Mouse (Mus musculus): ENCODE results near the gene Grk4. TPM values are rescaled to one million over a fixed set of nuclear protein-coding genes. Genes with fewer than 3 reads are reported as not detected.
"Not testable (repeated sequence)": the region's sequence is repeated elsewhere in the genome, so short reads cannot be mapped to it uniquely, and the experiment has no call there.

The Grk4 gene
- polyA plus RNA-seq, 1 experiment from 2014 or later: 2.8 TPM

DNA sequence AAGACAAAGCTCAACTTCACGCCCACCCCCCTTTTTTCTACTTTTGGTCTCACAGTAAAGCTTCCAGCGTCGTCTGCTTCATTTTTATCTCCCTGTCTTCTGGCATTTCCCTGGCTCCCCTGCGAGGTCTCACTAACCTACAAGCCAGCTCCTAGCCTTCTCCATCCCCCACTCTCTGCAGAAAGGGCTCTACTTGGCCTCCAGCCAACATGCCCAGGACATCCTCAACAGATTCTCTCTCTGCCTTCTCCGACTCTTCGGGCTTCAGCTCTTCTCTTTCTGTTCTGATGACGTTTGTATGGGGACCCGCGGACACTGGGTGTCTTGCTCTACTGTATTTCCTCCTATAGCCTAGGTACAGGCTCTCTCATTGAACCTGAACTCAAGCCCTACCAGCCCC is 5.3 kb upstream of the Grk4 start:
- Histone ChIP-seq H3K36me3 (peaks cover 67% of the 10 kb centered on the region), H3K27ac (no peak overlapping the region)

DNA sequence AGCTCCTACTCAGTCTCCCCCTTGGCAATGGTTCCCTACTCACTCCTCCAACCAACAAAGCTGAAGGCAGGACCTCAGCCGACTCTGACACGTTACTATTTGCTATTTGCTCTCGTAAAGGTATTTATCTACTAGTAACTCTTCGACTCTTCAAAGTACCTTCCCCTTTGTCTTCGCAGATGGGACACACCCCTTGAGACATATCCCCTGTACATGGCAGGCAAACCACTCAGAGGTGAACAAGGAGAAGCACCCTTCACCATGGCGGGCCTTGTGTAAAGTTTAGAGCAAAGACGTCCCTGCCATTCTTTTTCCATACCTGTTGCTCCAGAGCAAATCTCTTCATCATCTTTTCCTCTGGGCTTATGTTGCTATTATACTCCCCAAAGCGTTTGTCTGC is 2.6 kb upstream of the Grk4 start:
- no peak overlapping the region for H3K4me3 ChIP-seq
- no peak for ATAC-seq (ENCODE audit: low FRiP score)
- H3K36me3 ChIP-seq: peaks cover 40% of the 10 kb centered on the region
- H3K27ac ChIP-seq: no peak overlapping the region
- H3K4me1 ChIP-seq: peaks cover 12% of the 10 kb centered on the region
- no peak overlapping the region for H3K4me2 ChIP-seq (replicated peaks)
- 91% methylated on average over 8 of the region's 8 CpGs for WGBS
- no peaks in the 10 kb centered on the region for H3K9me3 ChIP-seq (replicated peaks)
- H3K9ac ChIP-seq: no peak overlapping the region
- H3K27me3 ChIP-seq: no peaks in the 10 kb centered on the region

More for the DNA sequence above, 5.3 kb upstream of the Grk4 start:
- no peak for ATAC-seq (ENCODE audit: low FRiP score)
- 91% methylated on average over 9 of the region's 9 CpGs for WGBS
- H3K4me1 ChIP-seq: peaks cover 9% of the 10 kb centered on the region
- no peak overlapping the region for H3K4me2 ChIP-seq (replicated peaks)
- no peak overlapping the region for H3K4me3 ChIP-seq
- H3K27me3 ChIP-seq: no peaks in the 10 kb centered on the region
- H3K9ac ChIP-seq: no peak overlapping the region
- no peaks in the 10 kb centered on the region for H3K9me3 ChIP-seq (replicated peaks)

DNA sequence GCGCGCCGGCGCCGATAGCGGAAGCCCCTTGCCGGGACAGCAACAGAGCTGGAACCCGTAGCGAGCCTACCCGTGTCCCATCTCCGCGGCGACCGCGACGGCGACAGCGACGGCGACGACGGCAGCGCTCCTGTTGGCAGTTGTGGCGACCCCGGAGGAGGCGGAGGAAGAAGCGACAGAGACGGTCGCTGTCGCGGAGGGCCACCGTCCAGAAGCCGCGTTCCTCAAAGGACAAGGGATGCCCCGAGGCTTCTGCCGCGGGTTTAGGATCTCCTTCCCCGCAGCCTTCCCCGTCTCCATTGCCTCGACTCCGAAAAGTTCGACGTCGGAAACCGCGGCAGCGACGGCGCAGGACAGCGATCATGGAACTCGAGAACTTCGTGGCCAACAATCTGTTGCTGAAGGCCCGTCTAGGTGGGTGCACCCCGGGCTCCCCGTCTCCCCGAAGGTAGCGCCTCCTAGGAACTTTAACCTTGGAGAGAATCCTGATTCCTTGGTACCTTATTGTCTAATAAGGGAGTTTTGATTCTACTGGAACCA is 482 bp downstream of the Grk4 start:
- peaks cover 10% of the 10 kb centered on the region for H3K36me3 ChIP-seq
- peak overlapping the region; percentile 55 for H3K9ac ChIP-seq
- peak overlapping the region; percentile 75 for H3K27ac ChIP-seq
- peak overlapping the region; percentile 67 for H3K4me3 ChIP-seq
- peak; percentile 11 for ATAC-seq (ENCODE audit: low FRiP score)
- peaks cover 12% of the 10 kb centered on the region for H3K4me1 ChIP-seq
- under 1% methylated on average over 57 of the region's 57 CpGs for WGBS
- no peaks in the 10 kb centered on the region for H3K9me3 ChIP-seq (replicated peaks)
- peak overlapping the region; percentile 52 for H3K4me2 ChIP-seq (replicated peaks)
- H3K27me3 ChIP-seq: no peaks in the 10 kb centered on the region

DNA sequence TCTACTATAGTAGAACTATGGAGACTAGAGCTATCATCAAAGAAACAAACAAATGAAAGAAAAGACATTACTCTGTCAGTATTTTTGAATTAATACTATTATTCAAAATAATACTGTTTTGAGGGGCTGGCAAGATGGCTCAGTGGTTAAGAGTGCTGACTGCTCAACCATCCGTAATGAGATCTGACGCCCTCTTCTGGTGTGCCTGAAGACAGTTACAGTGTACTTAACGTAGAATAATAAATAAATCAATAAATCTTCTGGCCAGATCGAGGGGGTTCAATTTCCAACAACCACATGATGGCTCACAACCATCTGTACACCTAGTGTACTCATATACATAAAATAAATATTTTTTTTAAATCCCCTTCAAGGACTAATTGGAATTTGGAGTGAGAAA is 1.7 kb downstream of the Grk4 start:
- no peak for ATAC-seq (ENCODE audit: low FRiP score)
- Histone ChIP-seq H3K9me3 (replicated peaks) (no peaks in the 10 kb centered on the region), H3K4me3 (no peak overlapping the region), H3K27me3 (no peaks in the 10 kb centered on the region), H3K4me2 (replicated peaks) (no peak overlapping the region), H3K27ac (no peak overlapping the region), H3K36me3 (no peaks in the 10 kb centered on the region), H3K9ac (no peak overlapping the region), H3K4me1 (peaks cover 12% of the 10 kb centered on the region)
- 81% methylated on average over 4 of the region's 4 CpGs for WGBS

DNA sequence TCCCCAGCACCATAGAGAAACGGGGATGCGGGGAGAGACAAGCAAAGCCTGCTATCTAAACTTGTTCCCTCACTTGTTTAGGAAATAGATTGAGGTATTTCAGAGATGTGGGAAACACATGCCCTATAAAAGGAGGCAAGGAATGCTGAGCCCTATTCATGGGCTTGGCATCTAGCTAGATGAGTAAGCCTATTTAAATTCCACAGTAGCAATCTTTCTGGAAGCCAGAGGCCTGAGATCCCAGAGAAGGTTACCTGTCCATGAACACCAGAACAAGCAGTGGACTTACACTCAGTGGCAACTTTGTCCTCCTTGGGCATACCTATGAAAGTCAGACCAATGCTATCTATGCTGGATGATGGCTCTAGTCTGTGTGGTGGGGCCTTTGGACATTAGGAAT is 3.1 kb downstream of the Grk4 start:
- Histone ChIP-seq H3K9ac (no peak overlapping the region), H3K4me3 (no peak overlapping the region), H3K4me1 (peaks cover 12% of the 10 kb centered on the region), H3K27me3 (no peaks in the 10 kb centered on the region), H3K36me3 (no peaks in the 10 kb centered on the region), H3K4me2 (replicated peaks) (no peak overlapping the region), H3K27ac (no peak overlapping the region), H3K9me3 (replicated peaks) (no peaks in the 10 kb centered on the region)
- 96% methylated on average over 2 of the region's 2 CpGs for WGBS
- no peak for ATAC-seq (ENCODE audit: low FRiP score)

DNA sequence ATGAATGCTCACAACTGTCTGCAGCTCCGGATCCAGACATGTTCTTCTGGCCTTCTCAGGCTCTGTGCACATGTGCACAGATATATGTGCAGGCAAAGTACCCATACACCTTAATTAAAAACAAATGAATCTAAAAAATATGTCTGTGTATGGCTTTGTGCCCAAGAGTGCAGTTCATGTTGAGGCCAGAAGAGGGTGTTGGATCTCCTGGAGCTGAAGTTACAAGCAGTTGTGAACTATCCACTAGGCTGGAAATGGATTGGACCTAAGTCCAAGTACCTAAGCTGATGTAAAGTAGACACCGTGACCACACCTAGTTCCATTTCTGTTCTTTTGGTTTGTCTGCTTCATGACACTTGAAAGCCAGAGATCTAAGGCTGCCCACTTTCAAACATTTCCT is 9.3 kb downstream of the Grk4 start:
- WGBS: 80% methylated on average over 2 of the region's 2 CpGs
- Histone ChIP-seq H3K4me1 (no peaks in the 10 kb centered on the region), H3K9me3 (replicated peaks) (no peaks in the 10 kb centered on the region), H3K4me3 (no peak overlapping the region), H3K27ac (no peak overlapping the region), H3K36me3 (no peaks in the 10 kb centered on the region), H3K27me3 (no peaks in the 10 kb centered on the region), H3K9ac (no peak overlapping the region), H3K4me2 (replicated peaks) (no peak overlapping the region)
- no peak for ATAC-seq (ENCODE audit: low FRiP score)

DNA sequence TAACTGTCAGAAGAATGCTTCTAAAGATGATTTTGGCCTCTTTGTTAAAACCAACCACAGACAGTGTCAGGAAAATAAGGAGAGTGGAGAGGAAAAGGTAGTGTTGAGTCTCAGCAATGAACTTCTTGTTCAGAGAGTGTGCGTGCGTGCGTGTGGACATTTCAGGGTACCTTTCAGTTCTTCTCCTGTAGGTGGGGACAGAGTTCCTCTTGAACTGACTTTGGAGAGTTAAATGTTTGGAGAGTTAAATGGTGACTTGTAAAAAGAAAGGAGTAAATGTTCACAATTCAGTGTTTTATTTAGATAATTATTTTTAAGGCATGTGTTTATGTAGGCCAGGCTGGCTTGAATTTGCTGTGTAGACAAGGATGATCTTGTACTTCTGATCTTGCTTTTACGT is 10.1 kb downstream of the Grk4 start:
- no peak for ATAC-seq (ENCODE audit: low FRiP score)

DNA sequence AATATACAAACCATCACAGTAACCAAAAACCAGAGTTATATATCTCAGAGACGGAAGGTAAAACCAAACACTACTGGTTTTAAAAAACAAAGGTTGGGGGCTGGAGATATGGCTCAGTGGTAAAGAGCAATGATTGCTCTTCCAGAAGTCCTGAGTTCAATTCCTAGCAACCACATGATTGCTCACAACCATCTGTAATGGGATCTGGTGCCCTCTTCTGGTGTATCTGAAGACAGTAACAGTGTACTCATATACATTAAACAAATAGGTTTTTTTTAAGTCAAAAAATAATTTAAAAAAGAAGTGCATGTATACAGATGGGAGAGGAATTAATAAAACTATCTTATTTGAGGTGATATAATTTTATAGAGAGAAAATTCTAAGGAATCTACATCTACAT is 29.7 kb downstream of the Grk4 start:
- no peak overlapping the region for H3K4me3 ChIP-seq
- H3K36me3 ChIP-seq: no peaks in the 10 kb centered on the region
- H3K27me3 ChIP-seq: no peaks in the 10 kb centered on the region
- no peak overlapping the region for H3K27ac ChIP-seq
- ATAC-seq (ENCODE audit: low FRiP score): no peak
- no peaks in the 10 kb centered on the region for H3K4me1 ChIP-seq
- H3K4me2 ChIP-seq (replicated peaks): no peak overlapping the region
- no peak overlapping the region for H3K9ac ChIP-seq
- 84% methylated on average over 1 of the region's 1 CpGs for WGBS
- H3K9me3 ChIP-seq (replicated peaks): no peaks in the 10 kb centered on the region

More for the DNA sequence above, 10.1 kb downstream of the Grk4 start:
- no peak overlapping the region for H3K4me2 ChIP-seq (replicated peaks)
- no peak overlapping the region for H3K4me3 ChIP-seq
- no peaks in the 10 kb centered on the region for H3K36me3 ChIP-seq
- no peaks in the 10 kb centered on the region for H3K9me3 ChIP-seq (replicated peaks)
- no peaks in the 10 kb centered on the region for H3K4me1 ChIP-seq
- no peak overlapping the region for H3K9ac ChIP-seq
- 80% methylated on average over 4 of the region's 4 CpGs for WGBS
- no peaks in the 10 kb centered on the region for H3K27me3 ChIP-seq
- no peak overlapping the region for H3K27ac ChIP-seq

DNA sequence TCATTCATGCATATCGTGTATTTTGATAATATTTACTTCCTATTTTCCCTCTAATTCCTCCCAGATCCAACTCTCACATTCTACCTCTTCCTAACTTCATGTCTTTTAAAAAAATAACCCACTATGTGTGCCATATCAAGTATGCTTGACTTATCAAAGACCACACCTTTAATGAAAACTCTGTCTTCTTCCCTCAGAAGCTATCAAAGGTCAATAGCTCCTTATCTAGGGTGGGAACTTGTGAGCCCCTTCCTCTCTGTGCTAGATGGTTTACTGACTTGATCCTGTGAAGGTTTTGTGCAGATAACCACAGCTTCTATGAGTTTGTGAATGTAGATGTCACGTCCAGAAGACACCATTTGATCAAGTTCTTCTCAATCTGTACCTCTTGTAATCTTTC is 32.6 kb downstream of the Grk4 start:
- H3K36me3 ChIP-seq: no peaks in the 10 kb centered on the region
- 71% methylated on average over 2 of the region's 2 CpGs for whole genome bisulfite sequencing
- no peak for ATAC-seq (ENCODE audit: low FRiP score)

DNA sequence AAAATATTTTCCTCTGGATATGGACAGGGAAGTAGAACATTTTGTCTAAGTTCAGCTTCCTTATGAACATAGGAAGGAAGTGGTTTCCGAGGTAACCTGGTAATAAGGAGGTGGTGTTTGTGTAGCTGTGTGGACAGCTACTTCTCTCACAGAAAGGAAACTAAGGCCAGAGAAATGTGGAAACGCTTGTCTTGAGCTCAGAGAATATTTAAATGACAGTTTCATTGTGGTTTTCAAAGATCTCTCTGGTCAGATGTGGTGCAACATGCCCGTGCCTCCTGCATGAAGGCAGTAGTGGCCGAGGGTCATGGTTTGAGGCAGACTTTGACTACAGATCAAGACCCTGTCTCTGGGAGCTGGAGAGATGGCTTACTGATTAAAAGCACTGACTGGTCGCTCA is 35.3 kb downstream of the Grk4 start:
- no peak overlapping the region for H3K27ac ChIP-seq
- WGBS: 78% methylated on average over 5 of the region's 5 CpGs
- H3K4me2 ChIP-seq (replicated peaks): no peak overlapping the region
- no peaks in the 10 kb centered on the region for H3K27me3 ChIP-seq
- no peaks in the 10 kb centered on the region for H3K36me3 ChIP-seq
- H3K9ac ChIP-seq: no peak overlapping the region
- ATAC-seq (ENCODE audit: low FRiP score): no peak
- H3K4me3 ChIP-seq: no peak overlapping the region
- no peaks in the 10 kb centered on the region for H3K9me3 ChIP-seq (replicated peaks)
- H3K4me1 ChIP-seq: no peaks in the 10 kb centered on the region

More for the DNA sequence above, 32.6 kb downstream of the Grk4 start:
- no peak overlapping the region for H3K27ac ChIP-seq
- no peak overlapping the region for H3K9ac ChIP-seq
- no peaks in the 10 kb centered on the region for H3K4me1 ChIP-seq
- no peak overlapping the region for H3K4me2 ChIP-seq (replicated peaks)
- H3K9me3 ChIP-seq (replicated peaks): no peaks in the 10 kb centered on the region
- no peak overlapping the region for H3K4me3 ChIP-seq
- no peaks in the 10 kb centered on the region for H3K27me3 ChIP-seq

DNA sequence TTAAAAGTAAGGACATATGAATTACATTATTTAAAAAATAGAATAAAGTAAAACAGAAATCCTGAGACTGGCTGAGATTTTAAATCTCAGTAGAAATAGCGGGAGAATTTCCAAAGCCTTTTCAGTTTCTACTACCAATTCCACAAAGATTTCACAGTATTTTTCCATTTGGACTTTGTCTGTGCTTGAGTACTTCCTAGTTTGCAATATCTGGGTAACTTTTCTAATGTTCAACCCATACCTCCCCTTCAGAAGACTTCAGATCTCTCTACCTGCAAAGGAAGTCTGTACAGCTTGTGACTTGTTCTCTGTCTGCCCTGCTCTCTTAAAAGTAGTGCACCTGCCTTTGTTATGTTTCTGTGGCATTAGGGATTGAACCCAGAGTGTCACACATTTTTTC is 48.3 kb downstream of the Grk4 start:
- Histone ChIP-seq H3K9me3 (replicated peaks) (no peaks in the 10 kb centered on the region), H3K4me3 (no peak overlapping the region), H3K4me2 (replicated peaks) (no peak overlapping the region), H3K9ac (no peak overlapping the region), H3K4me1 (no peaks in the 10 kb centered on the region), H3K36me3 (no peaks in the 10 kb centered on the region), H3K27ac (no peak overlapping the region), H3K27me3 (no peaks in the 10 kb centered on the region)
- 93% methylated on average over 1 of the region's 1 CpGs for WGBS
- no peak for ATAC-seq (ENCODE audit: low FRiP score)

DNA sequence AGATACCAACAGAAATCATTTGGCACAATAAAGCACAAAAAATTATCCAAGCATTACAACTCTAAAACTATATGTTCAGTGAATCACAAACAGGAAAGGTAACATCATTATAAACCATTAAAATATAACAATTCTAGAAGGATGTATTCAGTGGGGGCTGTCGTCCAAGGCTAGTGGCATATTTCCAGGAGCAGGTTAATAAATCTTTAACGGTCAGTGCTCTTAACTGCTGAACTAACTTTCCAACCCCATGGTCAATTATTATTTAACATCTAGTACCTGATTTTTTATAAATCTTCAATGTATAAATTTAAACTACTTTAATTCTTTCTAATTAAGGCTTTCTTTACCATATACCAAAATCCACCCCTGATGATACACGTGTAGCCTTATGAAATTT is 54.2 kb downstream of the Grk4 start:
- H3K9me3 ChIP-seq (replicated peaks); H3K36me3 ChIP-seq; H3K4me1 ChIP-seq; H3K27ac ChIP-seq; ATAC-seq (ENCODE audit: low FRiP score); H3K4me2 ChIP-seq (replicated peaks); H3K9ac ChIP-seq; H3K27me3 ChIP-seq; H3K4me3 ChIP-seq: not testable (repeated sequence)
- WGBS: 83% methylated on average over 3 of the region's 3 CpGs

DNA sequence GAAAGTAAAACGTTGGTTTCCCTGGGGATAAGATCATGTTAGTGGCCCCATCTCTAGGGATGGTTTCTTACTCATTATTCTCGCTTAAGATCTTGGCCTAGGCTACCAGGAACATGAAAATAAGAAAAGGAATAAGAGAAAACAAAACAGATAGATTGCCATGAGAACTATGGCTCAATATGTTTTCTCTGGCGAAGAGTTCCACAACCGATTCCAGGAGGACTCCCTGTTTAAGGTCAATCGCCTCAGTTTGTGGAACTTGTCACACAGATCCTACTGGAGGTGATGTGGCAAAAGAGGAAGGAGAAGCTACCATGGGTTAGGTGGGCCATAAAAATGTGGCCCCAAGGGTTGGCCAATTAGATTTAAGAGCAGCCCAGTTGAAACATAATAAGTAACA is 54.6 kb downstream of the Grk4 start:
- no peak overlapping the region for H3K4me2 ChIP-seq (replicated peaks)
- ATAC-seq (ENCODE audit: low FRiP score): no peak
- H3K27me3 ChIP-seq: no peaks in the 10 kb centered on the region
- 88% methylated on average over 5 of the region's 5 CpGs for WGBS
- no peak overlapping the region for H3K27ac ChIP-seq
- no peak overlapping the region for H3K4me3 ChIP-seq
- no peaks in the 10 kb centered on the region for H3K4me1 ChIP-seq
- no peak overlapping the region for H3K9ac ChIP-seq
- no peaks in the 10 kb centered on the region for H3K9me3 ChIP-seq (replicated peaks)
- H3K36me3 ChIP-seq: no peaks in the 10 kb centered on the region

All from hindbrain, embryonic 12.5 days (tissue).